Mouse (Mus musculus) adrenal gland, postnatal 36 days (tissue): ENCODE data around the gene Nuf2. TPM values are rescaled to one million over a fixed set of nuclear protein-coding genes. Genes with fewer than 3 reads are reported as not detected.
A peak's percentile ranks its signal among the peaks of the same experiment; 100 is the strongest.

Source experiments
- DNase-seq, 2 experiments: peaks; one replicate each; pipeline ENCODE4 v3.0.0; 2021; ENCODE audit warnings: mixed read lengths in 1 of 2
- total RNA-seq, 2 experiments: library from RNA; stranded (reverse); gene quantifications; 2 replicates each; pipeline ENCODE4 v1.2.3; 2021

Gene Nuf2
- total RNA-seq, 2 experiments from 2014 or later, result 3.2 to 4.1 TPM

- DNase-seq, result no peak
These were observed 60.1 kb downstream of the Nuf2 start for GRCm38 (mm10) chr1:169471185-169471584.

GRCm38 (mm10) chr1:169467791-169468190, 63.5 kb downstream of the Nuf2 start:
- DNase-seq, result no peak

GRCm38 (mm10) chr1:169462386-169463115, 68.7 kb downstream of the Nuf2 start:
- no peak for DNase-seq

GRCm38 (mm10) chr1:169459071-169459782, 72.0 kb downstream of the Nuf2 start:
- peak; percentile 50 to 63 for DNase-seq

Other genes with a start within 250 kb of the Nuf2 start
- gene Rgs5, start 124.0 kb upstream of the Nuf2 start, total RNA-seq, result 10 to 100 TPM; 38.1 to 46.5 TPM
- gene Rgs4, start 216.2 kb upstream of the Nuf2 start, total RNA-seq, result 10 to 100 TPM; 45.0 to 55.9 TPM